Mouse (Mus musculus): Measurements from ENCODE around the gene Wtip.

DNA sequence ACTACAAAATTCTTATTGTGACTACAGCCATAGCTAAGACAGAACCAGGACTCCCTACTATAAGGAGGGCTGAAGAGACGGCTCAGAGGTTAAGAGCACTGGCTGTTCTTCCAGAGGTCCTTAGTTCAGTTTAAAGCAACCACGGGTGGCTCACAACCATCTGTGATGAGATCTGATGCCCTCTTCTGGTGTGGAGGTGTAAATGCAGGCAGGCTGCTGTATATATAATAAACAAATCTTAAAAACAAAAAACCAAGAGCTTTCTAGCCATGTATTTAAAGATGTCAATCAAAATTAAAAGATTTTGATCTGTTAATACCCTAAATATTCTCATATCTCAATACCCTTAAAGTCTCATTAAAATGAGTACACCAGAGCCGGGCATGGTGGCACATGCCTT, 26.1 kb upstream of the Wtip start:
- TF ChIP-seq POLR2A (IDR thresholded peaks at IDR 0.05; ENCODE audit: low read depth, low read length) = no peak
- no peak for TF ChIP-seq CTCF (IDR thresholded peaks at IDR 0.05; ENCODE audit: borderline replicate concordance, insufficient read depth, low read length)
